Mouse (Mus musculus) T-helper 1 cell (primary cell): Measurements from ENCODE around the gene St6galnac3.
"Not testable (repeated sequence)": the region's sequence is repeated elsewhere in the genome, so short reads cannot be mapped to it uniquely, and the experiment has no call there.

Experiments used
- in situ Hi-C: fragments of 300-600 bp; cut with MboI, MseI; formaldehyde crosslinking; loops from one replicate; pipeline ENCODE4 v1.15.1; 2025; ENCODE audit warnings: high pct_unique_total_duplicates

Gene St6galnac3

DNA sequence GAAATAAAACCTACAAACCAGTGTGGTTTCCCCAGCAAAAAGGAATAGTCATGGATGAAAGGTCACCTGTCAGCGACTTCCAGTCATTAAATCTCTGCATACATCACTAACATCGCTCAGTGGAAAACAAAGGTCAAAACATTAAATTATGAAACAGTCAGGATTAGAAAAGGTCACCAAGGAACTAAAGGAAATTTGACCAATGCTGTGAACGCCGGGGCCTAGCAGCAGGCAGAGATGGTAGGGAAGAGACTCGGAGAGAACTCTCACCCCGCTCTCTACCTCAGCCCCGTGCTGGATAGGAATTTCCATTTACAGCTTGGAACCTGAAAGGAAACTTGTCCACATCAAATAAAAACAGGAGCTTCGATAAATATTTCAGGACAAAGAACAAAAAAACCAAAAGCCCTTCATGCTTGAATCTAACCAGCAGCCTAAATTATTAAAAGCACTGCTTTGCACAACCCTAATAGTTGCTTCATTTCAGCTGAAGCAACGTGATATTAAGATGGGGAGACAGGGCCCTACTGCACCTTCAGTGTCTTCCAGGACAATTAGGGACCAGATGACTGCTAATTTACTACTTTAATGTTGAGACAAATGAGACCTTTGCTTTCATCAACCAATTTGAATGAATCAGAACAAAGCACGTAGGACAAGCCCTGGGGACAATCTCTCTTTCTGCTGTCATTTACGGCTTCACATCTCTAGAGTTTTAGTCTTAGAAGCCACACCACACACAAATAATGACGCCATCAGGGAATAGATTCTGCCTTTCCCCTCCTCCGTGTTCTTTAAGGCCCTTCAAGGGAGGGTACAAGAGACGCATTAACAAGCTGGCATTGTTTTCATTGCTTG lies 303.7 kb downstream of the St6galnac3 start:
- in situ Hi-C loops, result no loop called here

DNA sequence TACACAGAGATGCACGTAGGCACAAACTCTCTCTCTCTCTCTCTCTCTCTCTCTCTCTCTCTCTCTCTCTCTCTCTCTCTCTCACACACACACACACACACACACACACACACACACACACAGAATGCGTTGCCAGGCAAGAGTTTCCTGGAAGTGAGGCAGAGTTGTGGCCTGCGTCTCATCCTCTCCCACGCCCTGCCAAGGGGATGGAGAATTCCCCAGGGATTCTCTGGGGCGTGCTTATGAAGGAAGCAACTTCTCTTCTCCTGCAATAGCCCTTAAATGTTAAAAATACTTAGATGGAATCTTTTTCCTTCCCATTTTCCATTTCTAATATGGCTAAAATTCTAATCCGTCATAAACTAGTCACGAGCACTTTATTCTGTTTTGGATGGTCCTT lies 305.6 kb downstream of the St6galnac3 start:
- in situ Hi-C loops, result no loop called here

DNA sequence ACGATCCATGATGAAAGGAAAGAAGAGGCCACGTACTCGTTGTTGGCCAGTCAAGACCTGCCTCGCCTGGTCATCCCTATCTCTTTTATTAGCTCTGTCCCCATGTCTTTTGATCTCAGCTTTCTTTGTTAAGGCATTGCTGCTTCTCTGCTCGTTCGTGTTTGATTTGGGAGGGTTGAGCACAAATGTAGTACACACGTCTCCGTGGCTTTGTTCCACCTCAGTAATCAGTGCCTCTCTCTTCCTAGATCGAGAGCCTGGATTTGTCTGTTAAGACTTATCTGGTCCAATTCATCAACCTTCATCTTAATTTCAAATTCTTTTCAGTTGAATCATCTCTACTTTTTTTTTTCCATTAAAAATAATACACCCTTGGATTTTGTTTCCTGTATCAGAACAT lies 308.0 kb downstream of the St6galnac3 start:
- in situ Hi-C loops, result no loop called here

DNA sequence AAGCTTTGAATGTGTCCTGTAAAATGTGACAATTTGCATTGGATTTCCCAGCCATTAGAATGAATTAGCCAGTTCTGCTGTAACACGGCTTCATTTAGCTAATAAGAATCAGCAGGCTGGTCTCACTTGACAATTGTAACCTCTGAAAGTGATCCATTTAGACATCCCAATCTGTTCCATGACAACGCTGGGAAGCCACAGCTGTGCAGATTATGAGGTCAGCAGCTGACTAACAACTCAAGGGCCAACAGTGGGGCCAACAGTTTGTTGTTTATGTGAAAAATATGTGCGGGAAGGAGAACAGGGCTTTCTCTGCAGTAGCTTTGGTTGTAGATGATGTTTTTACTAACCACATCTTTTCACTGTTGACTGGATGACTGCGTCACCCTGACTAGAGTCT lies 308.6 kb downstream of the St6galnac3 start:
- in situ Hi-C loops, result no loop called here

DNA sequence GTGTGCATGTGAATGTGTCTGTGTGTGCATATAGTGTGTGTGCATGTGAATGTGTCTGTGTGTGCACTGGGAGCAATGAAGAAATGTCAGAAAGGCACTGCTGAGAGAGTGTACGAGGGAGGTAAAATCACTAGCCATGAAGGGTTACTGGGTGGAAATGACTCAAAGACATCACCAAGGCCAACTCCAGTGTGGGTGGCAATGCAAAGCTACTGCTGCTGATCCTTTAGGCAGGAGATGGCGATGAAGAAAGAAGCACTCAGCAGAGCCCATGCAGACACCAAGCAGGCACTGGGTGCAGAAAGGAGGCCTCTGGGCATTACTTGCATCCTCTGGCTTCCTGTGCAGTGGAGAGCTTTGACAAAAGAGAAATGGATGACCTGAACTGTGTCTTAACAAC lies 310.8 kb downstream of the St6galnac3 start:
- in situ Hi-C loops, result no loop called here

DNA sequence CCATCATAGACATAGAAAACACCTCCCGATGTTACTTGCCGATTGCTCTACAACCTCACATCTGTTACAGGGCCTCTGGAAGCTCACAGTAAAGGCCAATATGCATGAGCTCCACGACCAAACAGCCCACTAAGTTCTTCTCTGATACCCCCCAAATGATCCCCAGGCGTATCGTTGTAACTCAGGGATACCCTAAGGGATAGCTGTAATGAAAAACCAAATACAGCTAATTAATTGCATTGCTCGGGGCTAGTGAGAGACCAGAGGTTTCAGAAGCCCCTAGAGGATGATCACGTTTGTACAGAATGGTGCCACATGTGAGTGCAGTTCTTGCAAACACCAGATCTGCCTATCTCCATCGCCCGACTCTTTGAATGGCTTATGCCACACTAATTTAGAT lies 315.7 kb downstream of the St6galnac3 start:
- in situ Hi-C loops, result no loop called here

DNA sequence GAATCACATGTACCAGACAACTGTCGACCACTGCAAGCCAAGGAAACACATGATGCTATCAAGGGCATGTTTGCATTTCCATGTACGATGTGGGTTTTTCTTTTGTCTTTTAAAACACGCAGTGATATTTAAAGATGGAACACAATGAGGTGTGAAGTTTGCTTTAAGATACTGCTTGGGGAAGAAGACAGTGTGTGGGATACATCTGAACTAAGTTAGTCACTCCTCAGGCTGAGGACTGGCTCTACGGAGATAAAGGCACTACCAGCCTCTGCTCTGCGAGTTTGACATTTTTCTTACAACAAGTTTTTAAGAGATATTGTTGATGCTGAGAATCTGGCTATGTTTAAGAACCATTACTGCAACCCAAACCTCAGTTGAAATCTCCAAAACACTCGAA lies 316.6 kb downstream of the St6galnac3 start:
- in situ Hi-C loops, result no loop called here

DNA sequence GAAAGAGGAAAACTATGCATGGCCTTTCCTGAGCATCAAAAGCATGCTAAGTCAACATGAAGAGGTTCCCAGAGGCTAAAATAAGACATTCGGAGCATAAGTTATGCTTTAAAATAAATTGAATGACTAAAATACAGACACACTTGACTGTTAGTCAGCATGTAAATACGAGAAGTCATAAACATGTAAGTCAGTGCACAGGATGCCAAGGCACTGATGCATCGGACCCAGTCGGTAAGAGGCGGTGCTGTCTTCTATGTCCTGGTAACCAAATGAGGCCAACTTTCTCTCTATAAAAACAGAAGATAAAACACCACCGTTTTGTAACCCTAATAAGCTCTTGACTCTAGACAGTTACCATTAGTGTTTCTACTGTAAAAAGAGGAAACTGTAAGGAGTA lies 317.3 kb downstream of the St6galnac3 start:
- in situ Hi-C loops, result no loop called here

DNA sequence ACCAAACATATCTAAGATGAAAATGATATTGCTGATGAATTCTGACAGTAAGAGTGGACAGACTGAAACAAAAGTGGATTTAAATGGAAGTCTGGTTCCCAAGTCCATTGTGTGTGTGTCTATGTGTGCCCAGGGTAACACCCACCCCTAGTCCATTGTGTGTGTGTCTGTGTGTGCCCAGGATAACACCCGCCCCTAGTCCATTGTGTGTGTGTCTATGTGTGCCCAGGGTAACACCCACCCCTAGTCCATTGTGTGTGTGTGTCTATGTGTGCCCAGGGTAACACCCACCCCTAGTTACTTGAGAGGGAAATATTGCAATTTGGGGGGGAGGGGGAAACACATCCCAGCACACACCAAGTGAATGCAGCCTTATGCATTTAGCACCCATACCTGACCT lies 318.1 kb downstream of the St6galnac3 start:
- in situ Hi-C loops, result no loop called here

DNA sequence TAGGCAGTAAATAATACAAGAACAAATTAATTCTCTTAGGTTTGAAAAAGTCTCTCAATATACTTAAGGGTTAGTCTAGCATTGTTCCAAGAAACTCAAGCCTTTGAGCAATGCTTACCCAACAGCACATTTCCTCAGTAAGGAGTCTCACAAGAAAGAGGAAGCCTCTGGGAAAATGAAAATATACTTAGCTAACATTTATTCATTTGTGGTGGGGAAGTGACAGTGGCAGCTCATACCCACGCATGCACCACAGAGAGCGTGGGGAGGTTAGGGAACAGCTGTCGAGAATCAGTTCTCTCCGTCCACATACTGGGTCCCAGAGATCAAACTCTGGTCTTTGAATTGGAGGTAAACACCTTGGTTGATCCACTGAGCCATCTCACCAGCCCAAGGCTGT lies 318.8 kb downstream of the St6galnac3 start:
- in situ Hi-C loops, result no loop called here

DNA sequence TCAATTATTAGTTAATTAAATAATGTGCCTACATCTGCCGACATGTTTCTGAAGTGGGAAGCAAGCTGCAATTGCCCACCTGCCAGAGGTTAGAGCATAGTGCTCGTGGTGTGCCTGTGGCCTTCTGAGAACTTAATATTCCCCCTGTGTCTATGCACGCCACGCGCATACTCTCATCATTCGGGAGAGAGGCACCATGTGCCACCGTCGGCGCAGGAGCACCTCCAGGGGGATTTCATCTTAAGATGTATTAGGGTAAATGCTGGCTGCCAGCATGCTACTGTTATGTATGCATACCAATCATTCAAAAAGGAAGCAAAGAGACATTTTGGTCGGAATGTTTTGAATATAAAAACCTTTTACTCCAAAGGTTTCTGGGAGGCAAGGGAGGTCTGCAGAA lies 319.3 kb downstream of the St6galnac3 start:
- in situ Hi-C loops, result no loop called here

DNA sequence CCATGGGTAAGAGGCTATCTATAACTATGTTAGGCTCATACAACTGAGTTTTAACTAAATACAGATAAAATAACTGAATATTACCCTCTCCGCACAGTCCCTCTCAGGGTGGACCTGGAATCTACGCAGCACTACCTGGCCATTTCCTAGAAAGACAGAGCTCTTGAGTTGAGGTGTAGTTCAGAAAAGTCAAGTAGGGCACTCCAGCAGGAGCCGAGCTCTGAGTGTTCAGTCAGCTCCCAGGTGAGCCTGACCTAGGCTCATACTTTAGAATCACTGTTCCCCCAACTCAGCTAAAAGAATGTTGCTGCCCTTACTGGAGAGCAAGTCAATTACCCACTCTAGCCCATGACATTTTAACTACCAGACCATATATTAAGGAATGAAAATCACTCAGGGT lies 324.7 kb downstream of the St6galnac3 start:
- in situ Hi-C loops, result no loop called here

DNA sequence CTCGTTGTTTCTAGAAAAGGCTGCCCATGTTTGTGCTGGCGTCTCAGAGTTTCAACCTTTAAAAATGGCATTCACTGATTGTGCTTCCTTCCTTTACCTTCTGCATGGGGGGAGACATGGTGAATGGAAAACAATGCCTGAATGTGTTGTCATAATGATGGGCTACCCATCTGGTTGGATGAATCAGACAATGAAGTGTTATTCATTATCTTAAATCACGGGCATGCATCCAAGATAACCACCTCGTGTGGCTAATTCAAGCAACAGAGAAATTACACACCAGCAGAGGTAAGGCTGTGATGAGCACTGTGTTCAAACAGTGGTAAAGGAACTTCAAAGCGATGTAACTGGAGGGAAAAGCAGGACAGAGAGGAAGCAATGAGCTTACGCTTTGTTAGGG lies 325.4 kb downstream of the St6galnac3 start:
- in situ Hi-C loops, result no loop called here

DNA sequence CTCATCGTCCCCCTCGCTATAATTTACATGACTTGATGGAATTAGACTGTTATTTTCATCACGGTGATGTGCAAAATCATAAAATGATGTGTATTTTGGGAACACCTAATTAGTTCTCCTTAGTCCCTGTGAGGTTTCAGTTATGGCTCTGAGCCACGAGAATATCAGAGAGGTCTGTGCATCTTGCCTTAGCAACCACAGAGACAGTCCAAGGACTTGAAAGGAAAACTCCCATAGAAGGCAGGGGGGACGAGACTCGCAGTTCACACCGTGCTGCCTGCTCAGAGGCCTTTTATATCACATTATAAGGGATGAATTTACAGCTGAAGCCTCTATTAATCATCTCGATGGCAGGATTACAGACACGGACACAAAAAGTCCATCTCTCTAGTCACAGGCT lies 327.2 kb downstream of the St6galnac3 start:
- in situ Hi-C loops, result no loop called here

DNA sequence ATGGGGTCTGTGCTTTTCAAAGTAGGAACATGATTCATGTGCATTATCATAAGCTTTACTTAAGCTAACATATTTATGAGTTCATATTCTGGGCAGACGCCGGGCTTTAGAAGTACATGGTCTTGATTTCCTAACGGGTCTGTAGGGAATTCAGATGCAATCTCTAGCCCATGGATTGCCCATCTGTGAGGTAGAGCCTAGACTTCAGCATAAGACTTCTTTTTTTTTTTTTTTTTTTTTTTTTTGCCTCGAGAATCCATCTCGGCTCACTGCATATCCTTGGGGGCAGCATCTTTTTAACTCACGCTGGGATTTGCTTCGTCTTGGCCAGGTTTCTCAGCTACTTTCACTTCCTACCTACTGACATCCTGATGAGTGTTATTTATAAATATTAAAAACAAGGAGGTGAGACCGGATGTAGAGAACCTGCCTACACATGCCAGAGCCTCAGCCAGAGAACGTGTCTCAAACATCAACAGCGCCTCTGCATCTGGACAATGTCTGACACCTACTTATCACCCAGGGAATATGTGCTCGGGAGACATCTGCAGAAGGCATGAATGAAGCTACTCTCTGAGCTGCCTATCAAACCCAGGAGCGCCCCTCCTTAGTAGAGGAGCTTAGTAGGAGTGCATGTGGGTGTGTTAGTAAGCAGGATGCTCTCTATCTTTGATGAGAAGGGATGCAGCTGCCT lies 328.5 kb downstream of the St6galnac3 start:
- in situ Hi-C loops, result no loop called here

DNA sequence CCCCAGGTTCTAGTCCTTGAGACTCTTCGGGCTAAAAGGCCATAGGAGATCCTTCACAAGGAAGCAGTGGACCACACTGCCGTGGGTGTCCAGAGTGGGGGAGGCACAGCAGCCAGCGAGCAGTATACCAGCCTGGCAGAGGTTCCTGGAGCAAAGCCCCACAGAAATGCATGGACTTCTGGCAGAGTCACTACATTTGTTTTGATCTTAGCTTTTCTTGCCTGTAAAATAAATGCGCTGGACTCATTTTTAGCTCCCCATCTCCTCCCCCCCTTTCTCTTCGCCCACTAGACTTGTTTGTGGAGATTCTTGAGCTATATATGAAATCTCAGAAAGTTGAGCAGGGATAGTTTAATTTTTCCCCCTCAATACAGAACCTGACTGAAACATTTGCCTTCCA lies 329.6 kb downstream of the St6galnac3 start:
- in situ Hi-C loops, result no loop called here

DNA sequence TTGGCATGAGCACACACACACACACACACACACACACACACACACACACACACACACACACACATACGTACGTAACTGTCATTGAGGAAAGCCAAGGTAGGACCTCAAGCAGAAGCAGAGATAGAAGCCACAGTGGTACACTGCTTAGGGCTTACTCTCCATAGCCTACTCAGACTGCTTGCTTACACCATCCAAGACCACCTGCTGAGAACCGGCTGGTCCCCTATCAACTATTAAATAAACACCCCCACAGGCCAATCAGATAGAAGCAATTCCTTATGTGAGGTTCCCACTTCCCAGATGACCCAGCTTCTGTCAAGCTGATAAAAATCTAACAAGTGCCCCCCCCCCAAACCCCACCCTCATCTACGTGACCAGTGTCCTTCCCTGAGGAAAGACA lies 330.2 kb downstream of the St6galnac3 start:
- in situ Hi-C loops, result no loop called here

DNA sequence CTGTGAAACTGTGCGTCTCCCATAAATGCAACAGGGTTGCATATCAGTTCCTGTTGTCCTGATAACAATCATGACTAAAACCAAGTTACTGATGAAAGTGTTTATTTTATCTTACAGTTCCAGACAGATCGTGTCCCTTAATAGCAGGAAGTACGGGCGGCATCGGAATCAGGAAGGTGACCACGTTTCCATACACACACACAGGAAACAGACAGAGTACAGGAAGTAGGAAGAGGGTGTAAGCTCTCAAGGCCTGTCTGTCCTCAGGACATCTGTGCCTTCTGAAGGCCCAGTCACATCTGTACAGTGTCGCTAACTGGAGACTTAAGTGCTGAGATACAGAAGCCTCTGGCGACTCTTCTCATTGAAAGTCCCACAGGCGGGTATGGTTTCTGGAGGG lies 330.8 kb downstream of the St6galnac3 start:
- in situ Hi-C loops, result no loop called here

DNA sequence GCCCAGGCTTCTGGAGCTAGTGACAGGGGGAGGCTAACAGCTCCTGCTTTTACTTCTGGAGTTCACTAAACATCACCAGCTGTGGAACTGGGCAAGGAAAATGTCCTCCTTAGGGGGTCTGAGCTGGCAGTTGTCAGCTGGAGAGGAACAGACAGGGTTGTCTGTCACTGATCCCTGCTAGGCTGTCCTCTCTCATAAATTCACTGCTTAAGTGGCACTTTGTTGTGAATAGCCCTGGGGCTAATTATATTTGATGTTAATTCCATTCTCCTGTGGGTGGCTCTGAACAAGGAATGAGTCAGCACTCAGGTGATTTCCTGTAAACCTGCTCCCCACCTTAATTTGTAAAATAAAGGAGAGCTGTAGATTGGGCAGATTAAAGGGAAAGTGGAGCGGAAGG lies 333.5 kb downstream of the St6galnac3 start:
- in situ Hi-C loops, result not testable (repeated sequence)

DNA sequence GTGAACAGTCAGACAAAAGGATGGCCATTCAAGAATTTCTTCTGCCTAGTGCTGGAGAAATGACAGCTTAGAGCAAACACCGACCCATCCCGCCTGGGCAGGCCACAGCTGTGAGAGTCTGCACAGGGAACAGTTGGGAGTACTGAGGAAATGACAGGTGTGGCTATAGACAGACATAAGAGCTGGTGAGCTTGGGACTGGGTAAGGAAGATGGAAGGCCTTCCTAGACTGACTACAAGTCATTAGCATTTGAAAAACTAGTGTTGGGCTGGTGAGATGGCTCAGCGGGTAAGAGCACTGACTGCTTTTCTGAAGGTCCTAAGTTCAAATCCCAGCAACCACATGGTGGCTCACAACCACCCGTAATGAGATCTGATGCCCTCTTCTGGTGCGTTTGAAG lies 340.3 kb downstream of the St6galnac3 start:
- in situ Hi-C loops, result not testable (repeated sequence)

DNA sequence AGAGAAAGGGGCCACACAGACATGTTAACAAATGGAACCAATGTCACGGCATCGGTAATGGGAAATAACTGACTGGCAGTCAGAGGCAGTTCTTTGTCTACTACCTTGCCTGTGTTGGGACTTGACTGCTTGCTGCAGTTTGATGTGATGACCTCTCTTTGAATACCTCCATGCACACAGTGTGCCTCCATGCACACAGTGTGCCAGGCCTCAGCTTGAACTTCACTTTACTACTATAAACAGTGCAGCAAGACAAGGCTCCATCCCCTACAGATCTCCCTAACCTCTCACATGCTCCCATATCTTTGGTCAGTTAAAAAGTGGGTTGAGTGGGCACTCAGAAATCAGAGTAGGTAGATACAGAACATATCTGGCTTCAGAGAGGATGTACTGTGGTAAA lies 341.3 kb downstream of the St6galnac3 start:
- in situ Hi-C loops, result no loop called here

DNA sequence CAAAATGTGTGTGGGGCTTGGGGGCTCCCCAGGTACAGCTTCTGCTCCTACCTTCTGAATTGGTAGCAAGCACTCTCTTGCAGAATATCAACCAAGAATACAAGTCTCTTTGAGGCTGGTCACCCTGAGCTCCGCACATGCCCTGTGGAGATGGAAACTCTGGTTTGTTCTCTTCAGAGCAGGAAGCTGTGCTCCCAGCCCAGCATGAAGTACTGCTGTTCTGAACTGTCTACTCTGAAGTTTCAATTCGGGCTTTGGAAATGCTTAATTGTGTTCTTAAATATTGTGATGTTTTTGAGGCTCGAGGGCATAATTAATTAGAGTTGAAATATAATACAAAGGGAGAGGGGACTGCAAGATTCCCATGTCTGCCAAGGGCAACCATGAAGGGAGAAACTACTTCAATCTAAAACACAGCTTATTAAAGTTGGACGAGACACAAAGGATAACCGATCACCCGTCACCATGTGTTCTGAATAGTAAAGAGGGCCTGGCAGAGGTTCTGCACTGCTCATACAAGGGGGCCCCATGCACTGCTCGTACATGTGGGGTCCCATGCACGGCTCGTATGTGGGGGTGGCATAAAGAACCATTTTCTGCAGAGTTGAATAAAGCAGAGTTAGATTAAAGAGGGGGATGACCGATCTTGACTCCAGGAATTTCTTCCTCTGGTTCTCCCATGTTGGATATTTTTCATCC lies 359.8 kb downstream of the St6galnac3 start:
- in situ Hi-C loops, result loop anchor here (10.0 kb wide), 1 partner anchor 180 kb away; no protein-coding TSS in a partner anchor

DNA sequence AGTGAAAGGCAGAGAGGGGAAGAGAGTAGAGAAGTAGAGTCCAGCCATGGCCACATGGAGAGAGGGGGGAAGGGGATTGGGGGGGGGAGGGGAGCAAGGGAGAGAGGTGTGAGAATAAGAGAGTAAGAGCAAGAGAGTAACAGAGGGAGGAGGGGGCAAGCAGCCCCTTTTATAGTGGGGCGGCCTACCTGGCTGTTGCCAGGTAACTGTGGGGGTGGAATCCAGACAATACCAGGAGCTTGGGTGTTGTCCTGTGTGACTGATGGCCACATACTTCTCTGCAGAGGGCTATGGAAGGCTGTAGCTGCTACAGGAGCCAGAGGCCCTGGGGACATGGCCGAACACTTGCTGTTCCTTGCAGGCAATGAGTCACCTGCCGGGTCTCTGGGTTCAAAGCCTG lies 360.6 kb downstream of the St6galnac3 start:
- in situ Hi-C loops, result loop anchor here (10.0 kb wide), 1 partner anchor 180 kb away; no protein-coding TSS in a partner anchor
